Mouse (Mus musculus) cerebellum, adult 2 months (tissue): ENCODE data around the gene Islr2. TPM values are rescaled to one million over a fixed set of nuclear protein-coding genes. Genes with fewer than 3 reads are reported as not detected.

Source experiments
- DNase-seq, 2 experiments: peaks; one replicate each; pipeline ENCODE4 v3.0.0; 2021
- H3K27ac ChIP-seq: fragments of 200-500 bp; 2 replicates; pipeline ENCODE4 v1.5.1; 2012; ENCODE audit warnings: low read length, control low read depth, inconsistent platforms; ENCODE audit not compliant: insufficient read depth
- H3K27me3 ChIP-seq: fragments of 200-500 bp; 2 replicates; pipeline ENCODE4 v1.6.1; 2012; ENCODE audit warnings: inconsistent platforms, mild to moderate bottlenecking, low read length, moderate library complexity; ENCODE audit not compliant: control insufficient read depth, insufficient read depth
- H3K4me1 ChIP-seq: fragments of 200-500 bp; 2 replicates; pipeline ENCODE4 v1.6.1; 2011; ENCODE audit warnings: low read length; ENCODE audit not compliant: control insufficient read depth, insufficient read depth
- H3K4me3 ChIP-seq: fragments of 200-500 bp; replicated peaks from 2 replicates; pipeline ENCODE3; 2011; ENCODE audit warnings: mild to moderate bottlenecking, low read depth, low read length, control low read depth; ENCODE audit not compliant: insufficient read depth
- CTCF ChIP-seq: fragments of 200-500 bp; IDR thresholded peaks from 2 replicates; pipeline ENCODE4 v1.5.1; 2011; ENCODE audit warnings: low read depth, mild to moderate bottlenecking, control low read depth, low read length, moderate library complexity, borderline replicate concordance; ENCODE audit not compliant: insufficient read depth
- POLR2A ChIP-seq: fragments of 200-500 bp; IDR thresholded peaks from 2 replicates; pipeline ENCODE4 v1.6.1; 2011; ENCODE audit warnings: low read length, control low read depth, borderline replicate concordance; ENCODE audit not compliant: insufficient read depth
- WGBS: fragments of 180-500 bp; shearing (Covaris S2); methylation state at CpG from one replicate; pipeline ENCODE4 v1.1.7; 2018; 5-methylcytosine and 5-hydroxymethylcytosine counted together
- polyA plus RNA-seq: library from polyadenylated mRNA; depleted of rRNA; stranded (reverse); fragments of >200 nt; gene quantifications from 2 replicates; pipeline ENCODE4 v1.2.3, GENCODE M21; 2012

Gene Islr2
- polyA plus RNA-seq, 1 experiment: 1.1 TPM

DNA sequence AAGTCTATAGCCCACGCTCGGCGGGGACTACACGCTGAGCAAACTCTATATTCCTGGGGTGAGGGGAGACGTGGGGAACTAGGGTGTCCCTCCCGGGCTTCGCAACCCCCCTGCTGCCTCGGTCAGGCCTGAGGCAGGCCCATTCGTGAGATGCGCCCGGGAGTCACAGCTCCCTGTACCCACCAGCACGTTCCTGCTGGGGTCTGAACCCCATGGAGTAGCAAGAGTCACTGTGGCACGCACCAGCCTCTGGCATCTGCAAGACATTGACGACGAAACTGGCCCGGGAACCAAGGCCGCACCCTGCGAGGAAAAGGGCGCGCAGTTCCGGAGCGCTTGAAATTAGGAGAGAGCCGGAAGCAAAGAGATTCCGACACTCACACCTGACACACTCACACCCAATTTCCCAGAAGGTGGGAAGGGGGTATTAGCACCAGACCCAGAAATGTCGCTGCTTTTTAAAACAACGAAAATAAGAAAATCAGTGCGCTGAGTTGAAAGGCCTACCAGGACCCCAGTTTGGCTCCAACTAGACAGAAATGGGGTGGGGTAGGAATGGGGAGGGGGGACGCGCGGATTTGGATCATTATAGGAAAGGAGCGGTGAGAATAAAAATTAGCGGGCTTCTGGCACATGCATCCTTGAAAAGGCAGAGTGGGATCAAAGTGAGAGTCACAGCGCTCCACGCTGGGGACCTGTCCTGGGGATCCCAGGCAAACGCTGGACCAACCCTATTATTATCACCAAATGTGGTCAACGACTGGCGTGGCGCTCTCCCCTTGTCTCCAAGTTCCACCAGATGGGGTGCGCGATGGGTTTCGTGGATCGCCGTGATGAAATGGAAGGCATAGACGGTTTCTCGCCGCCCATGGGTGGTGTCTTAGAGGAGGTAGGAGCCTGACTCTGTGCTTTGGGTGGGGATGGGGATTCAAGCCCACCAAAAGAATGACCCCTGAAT is 7.2 kb downstream of the Islr2 start:
- TF ChIP-seq CTCF (no peak), POLR2A (no peak)
- Histone ChIP-seq H3K27ac (no peak overlapping the region), H3K27me3 (no peaks in the 10 kb centered on the region), H3K4me1 (peaks cover 11% of the 10 kb centered on the region), H3K4me3 (no peak overlapping the region)
- DNase-seq: no peak
- WGBS: 66% methylated on average over 46 of the region's 46 CpGs

DNA sequence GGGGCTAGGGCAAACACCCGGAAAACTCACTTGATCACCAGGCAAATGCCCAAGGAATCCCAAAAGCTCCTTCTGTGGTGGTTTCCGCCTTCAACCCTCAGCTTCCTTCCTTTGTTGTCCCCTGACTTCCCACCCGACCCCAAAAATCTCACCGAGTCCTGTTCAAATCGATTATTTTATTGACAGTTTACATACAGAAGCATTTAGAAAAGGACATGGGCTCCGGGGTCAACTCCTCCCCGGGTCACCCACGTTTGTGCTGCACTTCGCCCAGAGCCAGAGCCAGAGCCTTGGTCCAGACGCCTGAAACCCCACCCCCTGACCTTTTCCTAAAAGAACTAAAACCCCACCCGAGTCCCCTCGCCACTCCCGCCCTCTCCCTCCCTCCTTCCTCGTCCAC is 8.0 kb downstream of the Islr2 start:
- no peak overlapping the region for H3K27ac ChIP-seq
- H3K27me3 ChIP-seq: no peaks in the 10 kb centered on the region
- no peak overlapping the region for H3K4me3 ChIP-seq
- TF ChIP-seq CTCF: no peak
- no peak for TF ChIP-seq POLR2A
- H3K4me1 ChIP-seq: peaks cover 11% of the 10 kb centered on the region
- 56% methylated on average over 14 of the region's 14 CpGs for WGBS
- DNase-seq: no peak

DNA sequence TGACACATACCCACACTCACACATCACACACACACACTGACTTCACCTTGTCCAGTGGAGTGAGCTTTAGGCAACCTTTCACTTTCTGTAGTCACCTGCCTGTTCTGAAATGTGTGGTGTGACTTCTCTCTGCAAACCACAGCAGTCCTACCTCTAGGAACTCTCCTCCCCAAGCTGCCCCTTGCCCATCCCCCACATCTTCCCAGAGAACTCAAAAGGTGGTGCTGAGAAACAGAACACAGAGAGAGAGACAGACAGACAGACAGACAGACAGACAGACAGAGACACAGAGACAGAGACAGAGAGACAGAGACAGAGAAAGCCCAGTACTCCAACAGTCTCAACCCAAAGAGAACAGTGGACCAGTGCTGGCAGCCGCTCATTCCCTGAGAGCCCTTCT is 8.4 kb downstream of the Islr2 start:
- peaks cover 11% of the 10 kb centered on the region for H3K4me1 ChIP-seq

DNA sequence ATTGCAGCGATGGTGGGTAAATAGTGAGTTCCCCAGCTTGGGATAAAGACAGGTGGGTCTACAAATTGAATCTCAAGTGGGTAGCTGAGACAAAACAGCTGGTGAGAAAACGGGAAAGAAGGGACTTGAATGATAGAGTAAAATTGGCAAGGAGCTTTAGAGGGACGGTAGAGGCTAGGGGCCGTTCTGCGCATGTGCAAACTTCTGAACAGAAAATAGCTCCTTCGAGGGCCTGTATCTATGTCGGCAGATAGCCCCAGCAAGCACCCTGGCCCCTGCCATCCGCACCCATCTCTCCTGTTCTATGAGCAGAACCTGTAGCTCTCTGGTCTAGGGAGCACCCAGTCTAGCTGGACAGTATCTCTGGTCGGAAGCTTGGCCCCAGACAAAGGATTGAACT is 9.9 kb downstream of the Islr2 start:
- WGBS: 78% methylated on average over 9 of the region's 9 CpGs
- no peak for DNase-seq
- TF ChIP-seq CTCF: no peak
- no peak for TF ChIP-seq POLR2A
- Histone ChIP-seq H3K27me3 (no peaks in the 10 kb centered on the region), H3K4me3 (no peak overlapping the region), H3K4me1 (peaks cover 11% of the 10 kb centered on the region), H3K27ac (no peak overlapping the region)

More for the DNA sequence above, 8.4 kb downstream of the Islr2 start:
- Histone ChIP-seq H3K4me3 (no peak overlapping the region), H3K27ac (no peak overlapping the region), H3K27me3 (no peaks in the 10 kb centered on the region)
- 75% methylated on average over 1 of the region's 1 CpGs for WGBS
- DNase-seq: no peak
- TF ChIP-seq POLR2A (no peak), CTCF (no peak)

DNA sequence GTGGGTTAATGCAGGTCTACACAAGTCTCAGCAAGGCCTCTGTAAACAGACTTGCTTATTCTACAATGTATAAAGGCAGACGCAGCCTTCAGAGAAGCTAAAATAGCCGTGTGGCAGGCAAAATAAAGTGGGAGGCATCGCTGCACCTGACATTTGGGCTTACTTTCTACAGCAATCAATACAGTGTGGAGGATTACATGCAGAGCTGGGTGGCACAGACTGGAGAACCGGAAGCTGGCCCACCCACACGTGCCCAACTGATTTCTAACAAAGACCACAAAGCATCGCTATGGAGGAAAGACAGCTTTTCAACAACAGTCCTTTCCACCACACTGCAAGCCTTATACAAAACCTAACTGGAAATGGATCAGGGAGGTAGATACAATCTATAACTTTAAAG is 19.7 kb downstream of the Islr2 start:
- Histone ChIP-seq H3K27me3 (no peaks in the 10 kb centered on the region), H3K4me1 (no peaks in the 10 kb centered on the region), H3K27ac (no peak overlapping the region), H3K4me3 (no peak overlapping the region)
- WGBS: 81% methylated on average over 6 of the region's 6 CpGs
- no peak for TF ChIP-seq POLR2A
- TF ChIP-seq CTCF: no peak
- DNase-seq: no peak

DNA sequence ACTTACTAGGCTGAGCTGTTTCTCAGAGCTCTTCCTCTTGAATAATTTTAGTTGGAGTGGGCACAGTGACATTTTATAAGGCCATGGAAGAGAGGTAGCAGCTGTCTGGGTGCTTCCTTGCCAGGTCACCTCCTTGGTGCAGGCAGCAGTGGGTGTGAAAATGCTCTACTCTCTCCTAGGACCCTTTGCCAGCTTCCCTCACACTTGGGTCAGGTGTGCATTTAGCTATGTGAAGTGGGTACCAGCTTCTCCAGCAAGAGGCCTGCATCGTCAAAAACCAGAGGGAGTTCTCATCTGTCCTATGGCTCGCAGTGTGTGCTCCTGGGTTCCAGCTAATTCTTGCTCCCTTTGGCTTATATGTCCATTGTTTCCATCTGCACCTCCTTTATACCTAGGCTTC is 24.7 kb downstream of the Islr2 start:
- no peaks in the 10 kb centered on the region for H3K27me3 ChIP-seq
- H3K4me1 ChIP-seq: no peaks in the 10 kb centered on the region
- no peak overlapping the region for H3K27ac ChIP-seq
- DNase-seq: no peak
- TF ChIP-seq CTCF: no peak
- TF ChIP-seq POLR2A: no peak
- 77% methylated on average over 2 of the region's 2 CpGs for WGBS
- no peak overlapping the region for H3K4me3 ChIP-seq

DNA sequence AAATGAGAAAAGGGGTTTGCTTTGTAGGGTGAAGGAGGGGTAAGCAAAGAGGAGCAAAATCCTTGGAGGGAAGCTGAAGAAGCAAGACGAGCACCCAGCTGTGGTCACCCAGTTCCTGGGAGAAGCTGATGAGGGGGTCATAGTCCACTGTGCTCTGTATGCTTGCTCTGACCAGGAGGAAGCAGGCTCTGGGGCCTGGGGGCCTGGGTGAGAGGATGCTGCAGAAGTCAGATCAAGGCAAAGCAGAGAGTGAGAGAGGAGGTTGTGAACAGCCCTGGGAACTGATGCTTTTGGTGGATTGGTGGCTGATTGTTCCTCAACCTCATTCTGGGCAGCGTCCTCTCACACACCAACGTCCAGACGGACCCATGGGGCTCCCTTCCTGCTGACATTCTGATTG is 27.0 kb downstream of the Islr2 start:
- 56% methylated on average over 4 of the region's 4 CpGs for WGBS
- Histone ChIP-seq H3K4me1 (no peaks in the 10 kb centered on the region), H3K27ac (no peak overlapping the region), H3K27me3 (no peaks in the 10 kb centered on the region), H3K4me3 (no peak overlapping the region)
- TF ChIP-seq CTCF: no peak
- no peak for TF ChIP-seq POLR2A
- no peak for DNase-seq
